Mouse (Mus musculus) effector memory CD4-positive, alpha-beta T cell, adult 5 months (primary cell): ENCODE results near the gene Gm28048. TPM values are rescaled to one million over a fixed set of nuclear protein-coding genes. Genes with fewer than 3 reads are reported as not detected.

ENCODE experiments used
- polyA plus RNA-seq: library from polyadenylated mRNA; unstranded; fragments of 100-300 nt; shearing (Covaris generic); gene quantifications from one replicate; pipeline ENCODE4 v1.2.1, GENCODE M21; 2017

The Gm28048 gene
- polyA plus RNA-seq: 107 TPM

DNA sequence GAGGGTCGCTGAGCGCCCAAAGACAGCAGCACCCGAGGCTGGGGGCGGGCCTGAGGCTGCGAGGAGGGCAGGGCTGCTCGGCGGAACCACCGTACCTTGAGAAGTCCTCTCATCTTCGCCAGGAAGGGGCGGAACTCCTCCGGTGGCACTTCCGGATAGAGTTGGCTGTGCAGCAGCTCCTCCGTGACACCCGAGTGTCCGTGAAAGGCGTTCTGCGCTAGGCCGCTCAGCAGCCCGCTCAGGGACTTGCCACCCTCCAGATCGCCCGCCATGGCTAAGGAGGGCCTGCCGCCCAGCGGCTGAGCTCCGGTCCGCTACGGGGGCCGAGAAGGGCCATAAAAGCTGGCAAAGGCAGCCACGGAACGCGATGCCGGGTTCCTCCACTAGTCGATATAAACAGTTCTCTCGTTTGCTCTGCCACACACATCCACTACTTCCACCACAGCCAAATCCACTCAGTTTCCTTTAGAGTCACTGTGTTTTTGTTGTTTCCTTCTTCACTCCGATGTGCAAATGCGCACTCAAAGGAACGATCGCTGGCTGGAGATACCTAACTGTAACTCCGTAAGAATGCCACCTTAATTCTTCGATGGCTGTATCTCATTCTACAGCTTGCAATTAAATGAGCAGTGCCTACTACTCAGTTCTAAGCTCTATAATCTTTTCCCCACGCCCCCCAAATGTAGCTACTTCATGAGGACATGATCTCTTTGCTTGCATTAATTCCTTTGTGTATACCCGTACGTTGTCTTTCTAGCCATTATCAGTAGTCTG is at the start of gene Gm28048, which contains the start of gene Commd1:
Gm28048 (minus strand) TSS at position 107 of the 774 bp plus-strand sequence.
Commd1 (minus strand) TSS at position 399 of the 774 bp plus-strand sequence.

DNA sequence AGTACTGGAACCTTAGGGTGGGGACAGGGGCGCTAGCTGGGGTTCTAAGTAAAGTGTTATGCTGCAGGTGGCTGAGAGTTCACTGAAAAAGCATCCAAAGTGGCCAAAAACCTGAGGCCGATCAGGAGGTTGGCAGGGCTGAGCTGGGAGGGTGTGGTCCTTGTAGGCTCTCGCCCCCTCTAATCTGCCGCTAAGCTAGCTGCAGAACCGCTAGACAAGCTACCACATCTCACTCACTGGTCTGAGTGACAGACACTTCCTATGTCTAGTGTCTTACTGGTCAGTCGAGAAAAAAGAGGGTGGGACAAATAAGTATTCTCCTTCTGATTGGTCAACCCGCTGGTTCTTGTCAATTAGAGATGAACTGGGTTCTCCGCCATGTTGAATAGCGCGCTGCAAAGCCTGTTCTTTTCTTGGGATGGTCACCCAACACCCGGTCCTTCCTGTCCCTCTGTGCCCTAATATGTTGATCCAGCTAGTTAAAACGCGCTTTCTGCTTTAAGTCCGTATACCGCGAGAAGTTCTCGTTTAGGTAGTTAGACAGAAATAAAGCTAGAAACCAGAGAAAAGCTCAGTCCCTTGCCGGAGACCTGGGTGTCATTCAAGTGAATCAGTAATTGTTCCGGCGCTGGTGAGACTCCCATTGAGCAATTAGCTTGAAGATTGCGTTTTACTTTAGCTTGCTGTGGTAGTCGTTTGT is 25.7 kb upstream of the Gm28048 start, which contains the start of gene Fam161a:
Fam161a (plus strand) TSS at position 51 of the 700 bp plus-strand sequence.

DNA sequence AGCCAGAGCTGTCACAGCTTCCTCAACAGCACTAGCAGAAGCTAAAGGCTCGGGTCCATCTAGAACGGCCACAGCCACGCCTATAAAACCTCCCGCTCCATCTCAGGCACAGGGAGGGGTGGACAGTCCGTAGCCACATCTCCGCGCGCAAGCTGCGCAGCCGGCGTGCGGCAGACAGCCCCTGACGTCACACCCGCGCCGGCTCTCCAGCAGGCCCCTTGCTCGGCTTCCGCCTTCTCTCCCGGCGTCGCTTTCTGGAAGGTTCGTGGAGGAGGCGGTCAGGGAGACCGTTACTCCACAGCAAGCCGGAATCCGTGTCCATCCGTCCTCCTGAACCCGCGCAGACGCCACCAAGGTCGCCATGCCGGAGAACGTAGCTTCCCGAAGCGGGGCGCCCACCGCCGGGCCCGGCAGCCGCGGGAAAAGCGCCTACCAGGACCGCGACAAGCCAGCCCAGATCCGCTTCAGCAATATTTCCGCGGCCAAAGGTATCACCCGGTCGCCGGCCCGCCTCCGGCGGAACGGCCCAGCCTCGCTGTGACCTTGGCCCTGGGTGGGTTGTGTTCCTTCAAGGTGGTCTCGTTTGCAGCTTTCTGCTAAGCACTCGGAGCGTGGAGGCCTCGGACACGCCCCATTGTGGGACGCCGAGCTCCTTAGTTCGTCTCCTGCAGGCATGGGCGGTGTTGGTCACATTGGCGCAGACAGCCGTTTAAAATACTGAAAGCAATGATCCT is 8.7 kb upstream of the Gm28048 start, which contains the start of gene Cct4:
Cct4 (plus strand) TSS at position 127 of the 734 bp plus-strand sequence.

DNA sequence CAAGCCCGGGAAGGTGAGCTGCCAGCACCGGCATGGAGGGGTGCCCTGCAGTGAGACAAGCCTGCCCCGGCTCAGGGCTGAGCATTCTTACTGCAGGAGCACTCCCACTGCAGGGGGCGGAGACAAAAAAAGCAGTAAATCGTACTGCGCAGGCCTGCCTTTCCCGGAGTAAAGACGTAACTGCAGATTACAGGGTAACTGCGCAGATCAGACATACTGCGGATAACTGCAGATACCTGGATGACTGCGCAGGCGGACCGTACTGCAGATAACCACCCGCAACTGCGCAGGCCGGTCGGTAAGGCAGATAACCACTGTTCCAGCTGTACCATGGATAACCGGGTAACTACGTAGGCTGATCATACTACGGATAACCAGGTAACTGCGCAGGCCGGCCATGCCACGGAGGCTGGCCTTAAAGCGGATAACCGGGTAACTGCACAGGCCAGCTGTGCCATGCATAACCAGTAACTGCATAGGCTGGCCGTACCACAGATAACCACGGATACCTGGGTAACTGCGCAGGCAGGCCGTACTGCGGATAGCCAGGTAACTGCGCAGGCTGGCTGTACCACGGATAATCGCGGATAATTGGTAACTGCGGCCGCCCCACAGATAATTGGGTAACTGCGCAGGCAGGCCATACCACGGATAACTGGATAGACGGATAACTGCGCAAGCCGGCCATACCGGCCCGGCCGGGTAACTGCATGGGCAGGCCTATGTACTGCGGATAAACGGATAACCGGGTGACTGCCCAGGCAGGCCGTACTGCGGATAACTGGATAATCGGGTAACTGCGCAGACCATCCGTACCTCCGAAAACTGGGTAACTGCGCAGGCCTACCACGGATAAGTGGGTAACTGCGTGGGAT is 9.8 kb downstream of the Gm28048 start, which contains the start of gene Zrsr1:
Zrsr1 (plus strand) TSS at position 171 of the 875 bp plus-strand sequence.

DNA sequence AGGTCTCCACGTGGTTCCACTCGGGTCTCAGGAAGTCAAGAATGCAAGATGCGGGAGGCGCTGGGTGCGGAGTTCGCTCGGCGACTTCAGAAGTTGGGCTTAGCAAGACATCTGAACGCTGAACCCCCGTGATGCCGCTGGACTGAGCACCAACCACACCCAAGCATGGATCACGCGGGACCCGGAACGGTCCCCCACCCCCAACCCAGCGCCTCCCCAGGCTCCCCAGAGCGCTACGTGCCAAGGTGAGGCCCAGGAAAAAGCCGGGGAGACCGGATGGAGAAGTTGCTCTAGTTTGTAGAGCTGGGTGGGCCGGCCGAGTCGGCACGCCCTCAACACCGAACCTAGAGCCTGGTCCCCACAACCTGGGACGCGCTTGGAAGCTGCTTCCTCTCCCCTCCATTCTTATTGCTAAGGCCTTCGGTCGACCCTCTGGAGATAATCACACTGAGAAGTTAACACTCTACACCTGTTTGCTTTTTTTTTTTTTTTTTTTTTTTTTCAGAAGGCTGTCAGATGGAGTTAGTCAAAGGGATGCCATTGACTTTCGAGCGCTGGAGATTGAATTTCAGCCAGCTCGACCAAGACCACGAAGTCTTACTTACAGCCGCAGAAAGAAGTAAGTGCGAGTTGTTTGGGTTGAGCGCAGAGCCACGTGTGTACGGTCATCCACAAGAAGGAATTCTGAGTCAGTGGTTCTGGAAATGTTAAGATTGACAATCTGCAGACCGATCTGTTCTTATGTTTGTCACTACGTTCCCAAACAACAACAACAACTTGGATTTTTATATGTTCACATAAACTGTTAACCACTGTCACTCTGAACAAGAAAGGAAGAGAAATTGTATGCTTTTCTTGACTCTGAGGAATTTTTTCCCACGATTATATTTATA is 121.3 kb downstream of the Gm28048 start, which contains the start of gene B3gnt2:
B3gnt2 (minus strand) TSS at position 627 of the 893 bp plus-strand sequence.

Other genes starting within 250 kb of the Gm28048 start
- gene B3gnt2, start 121.1 kb downstream of the Gm28048 start, polyA plus RNA-seq: 52.8 TPM
- gene Zrsr1, start 10.1 kb downstream of the Gm28048 start, polyA plus RNA-seq: 2.2 TPM
- 42.2 TPM for gene Commd1, start 292 bp upstream of the Gm28048 start, polyA plus RNA-seq
- 217 TPM for gene Cct4, start 8.4 kb upstream of the Gm28048 start, polyA plus RNA-seq
- gene Fam161a, start 25.4 kb upstream of the Gm28048 start, polyA plus RNA-seq: 1.4 TPM